Mouse (Mus musculus) left cerebral cortex, adult 2 months (tissue): Measurements from ENCODE around the gene Ppfibp1. TPM values are rescaled to one million over a fixed set of nuclear protein-coding genes. Genes with fewer than 3 reads are reported as not detected.
A peak's percentile ranks its signal among the peaks of the same experiment; 100 is the strongest.

ENCODE experiments used
- DNase-seq, 2 experiments: peaks; one replicate each; pipeline ENCODE4 v3.0.0; 2021 to 2022; ENCODE audit warnings: low spot score in 2 of 2, mixed read lengths in 1 of 2; ENCODE audit errors: extremely low spot score in 1 of 2
- H3K27ac ChIP-seq: fragments of 200-600 bp; 2 replicates; pipeline ENCODE4 v1.8.1; 2022
- H3K4me3 ChIP-seq: fragments of 200-600 bp; 2 replicates; pipeline ENCODE4 v1.8.1; 2022
- CTCF ChIP-seq: fragments of 200-600 bp; IDR thresholded peaks from 2 replicates; pipeline ENCODE4 v1.8.1; 2022; ENCODE audit warnings: antibody characterized with exemption, mild to moderate bottlenecking, moderate library complexity
- intact Hi-C: fragments of 180-260 bp; cut with DNase I; formaldehyde crosslinking; loops from one replicate; pipeline ENCODE4 v1.15.1; 2025
- total RNA-seq, 2 experiments: library from RNA; stranded (reverse); gene quantifications; 2 replicates each; pipeline ENCODE4 v1.2.3; 2021

Gene Ppfibp1
- total RNA-seq, 2 experiments from 2014 or later, result 61.0 to 61.6 TPM

GRCm38 (mm10) chr6:146928108-146928507, 39.8 kb downstream of the Ppfibp1 start:
- intact Hi-C loops, result no loop called here
- H3K4me3 ChIP-seq, result no peak overlapping the region
- H3K27ac ChIP-seq, result no peak overlapping the region
- no peak for TF ChIP-seq CTCF
- no peak for DNase-seq

- DNase-seq, result no peak
- H3K27ac ChIP-seq, result no peak overlapping the region
- no peak for TF ChIP-seq CTCF
- intact Hi-C loops, result no loop called here
- no peak overlapping the region for H3K4me3 ChIP-seq
Measured at GRCm38 (mm10) chr6:146929031-146929430, 40.7 kb downstream of the Ppfibp1 start.

GRCm38 (mm10) chr6:146933123-146933522, 44.8 kb downstream of the Ppfibp1 start:
- no peak overlapping the region for H3K27ac ChIP-seq
- DNase-seq, result no peak
- intact Hi-C loops, result no loop called here
- TF ChIP-seq CTCF, result no peak
- no peak overlapping the region for H3K4me3 ChIP-seq

DNA sequence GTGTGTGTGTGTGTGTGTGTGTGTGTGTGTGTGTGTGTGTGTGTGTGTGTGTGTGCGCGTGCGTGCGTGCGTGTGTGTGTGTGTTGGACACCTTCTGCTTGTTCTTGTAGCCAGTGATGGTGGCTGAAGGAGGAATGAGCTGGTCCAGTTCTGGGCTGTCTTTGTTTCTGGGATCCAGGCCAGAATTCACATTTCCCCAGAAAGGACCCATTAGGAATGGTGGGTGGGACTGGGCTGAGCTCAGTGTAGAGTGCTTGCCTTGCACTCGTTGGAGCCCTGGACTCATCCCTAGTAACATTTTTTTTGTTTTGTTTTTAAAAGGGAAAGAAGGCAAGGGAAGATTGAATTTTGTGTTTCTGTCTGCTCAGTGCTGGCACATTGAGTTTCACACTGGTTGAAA, 47.7 kb downstream of the Ppfibp1 start:
- intact Hi-C loops, result no loop called here
- Histone ChIP-seq H3K4me3 (no peak overlapping the region), H3K27ac (no peak overlapping the region)
- no peak for DNase-seq
- TF ChIP-seq CTCF, result no peak

GRCm38 (mm10) chr6:146939026-146939425, 50.7 kb downstream of the Ppfibp1 start:
- intact Hi-C loops, result no loop called here
- Histone ChIP-seq H3K4me3 (no peak overlapping the region), H3K27ac (no peak overlapping the region)
- no peak for TF ChIP-seq CTCF
- no peak for DNase-seq

DNA sequence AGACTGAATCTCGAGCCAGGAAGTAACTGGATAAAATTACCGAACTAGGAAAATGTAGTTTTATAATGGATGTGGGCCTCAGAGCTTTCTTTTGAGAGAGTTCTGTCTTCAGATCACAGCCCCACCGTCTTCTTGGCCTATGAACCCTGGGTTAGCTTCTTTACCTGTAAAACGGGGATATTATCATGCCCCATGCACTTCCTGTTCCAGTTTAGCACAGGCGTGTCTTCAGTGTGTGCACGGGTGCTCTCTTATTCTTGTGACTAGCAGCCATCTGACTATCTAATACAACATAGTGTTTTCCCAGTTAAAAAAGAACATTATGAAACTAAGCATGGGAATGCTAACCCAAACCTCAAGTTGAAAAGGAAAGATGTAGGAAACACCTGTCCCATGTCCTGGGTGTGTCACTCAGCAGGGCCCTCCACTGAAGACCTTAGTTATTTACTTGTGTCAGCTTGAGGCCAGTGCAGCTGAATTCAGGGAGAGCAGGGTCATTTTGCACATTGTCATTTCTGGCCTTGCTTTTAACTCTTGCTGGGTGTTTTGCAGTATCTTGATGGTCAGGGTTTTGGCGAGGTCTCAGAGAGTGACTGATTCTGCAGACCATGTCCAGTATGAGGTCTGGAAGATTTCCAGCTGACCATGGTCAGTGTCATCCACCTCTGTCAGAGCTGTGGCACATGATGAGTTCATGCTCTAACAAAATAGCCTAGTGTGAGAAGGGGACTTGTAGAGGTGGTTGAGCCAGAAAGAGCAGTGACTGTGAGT, 53.4 kb downstream of the Ppfibp1 start:
- Histone ChIP-seq H3K27ac (no peak overlapping the region), H3K4me3 (no peak overlapping the region)
- DNase-seq, result no peak
- intact Hi-C loops, result no loop called here
- no peak for TF ChIP-seq CTCF

DNA sequence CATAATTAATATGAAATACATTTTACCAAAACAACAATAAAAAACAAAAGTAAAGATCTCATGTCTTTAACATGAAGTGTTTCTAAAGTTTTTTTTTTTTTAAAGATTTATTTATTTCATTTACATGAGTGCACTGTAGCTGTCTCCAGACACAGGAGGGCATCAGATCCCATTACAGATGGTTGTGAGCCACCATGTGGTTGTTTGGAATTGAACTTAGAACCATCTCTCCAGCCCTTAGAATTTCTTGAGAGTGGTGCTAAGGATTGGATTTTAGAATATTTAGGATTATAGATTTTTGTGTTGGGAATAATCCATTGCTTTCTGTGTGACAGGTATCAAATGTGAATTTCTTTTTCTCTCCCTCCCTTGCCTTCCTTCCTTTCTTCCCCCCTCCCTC, 55.7 kb downstream of the Ppfibp1 start:
- Histone ChIP-seq H3K4me3 (no peak overlapping the region), H3K27ac (no peak overlapping the region)
- intact Hi-C loops, result no loop called here
- peak; percentile 14 for TF ChIP-seq CTCF
- DNase-seq, result no peak

DNA sequence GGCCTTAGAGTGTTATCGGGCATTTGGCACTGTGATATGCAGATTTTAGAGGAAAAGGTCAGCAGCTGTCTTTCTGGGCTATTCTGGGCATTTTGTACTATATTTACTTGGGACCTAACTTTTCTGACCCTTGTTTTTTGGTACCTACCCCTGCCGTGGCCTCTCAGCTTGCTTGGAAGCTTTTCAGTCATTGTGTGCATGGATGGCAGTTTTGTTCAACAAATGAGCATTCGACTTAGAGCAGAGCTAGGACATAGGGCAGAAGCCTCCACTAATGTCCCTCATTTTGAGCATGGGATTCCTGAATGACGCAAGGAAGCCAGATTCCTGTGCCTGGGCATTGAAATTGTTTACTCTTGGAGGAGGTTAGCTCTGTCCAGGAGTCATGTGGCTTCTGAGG, 56.5 kb downstream of the Ppfibp1 start:
- Histone ChIP-seq H3K27ac (no peak overlapping the region), H3K4me3 (no peak overlapping the region)
- no peak for DNase-seq
- intact Hi-C loops, result no loop called here
- TF ChIP-seq CTCF, result no peak

DNA sequence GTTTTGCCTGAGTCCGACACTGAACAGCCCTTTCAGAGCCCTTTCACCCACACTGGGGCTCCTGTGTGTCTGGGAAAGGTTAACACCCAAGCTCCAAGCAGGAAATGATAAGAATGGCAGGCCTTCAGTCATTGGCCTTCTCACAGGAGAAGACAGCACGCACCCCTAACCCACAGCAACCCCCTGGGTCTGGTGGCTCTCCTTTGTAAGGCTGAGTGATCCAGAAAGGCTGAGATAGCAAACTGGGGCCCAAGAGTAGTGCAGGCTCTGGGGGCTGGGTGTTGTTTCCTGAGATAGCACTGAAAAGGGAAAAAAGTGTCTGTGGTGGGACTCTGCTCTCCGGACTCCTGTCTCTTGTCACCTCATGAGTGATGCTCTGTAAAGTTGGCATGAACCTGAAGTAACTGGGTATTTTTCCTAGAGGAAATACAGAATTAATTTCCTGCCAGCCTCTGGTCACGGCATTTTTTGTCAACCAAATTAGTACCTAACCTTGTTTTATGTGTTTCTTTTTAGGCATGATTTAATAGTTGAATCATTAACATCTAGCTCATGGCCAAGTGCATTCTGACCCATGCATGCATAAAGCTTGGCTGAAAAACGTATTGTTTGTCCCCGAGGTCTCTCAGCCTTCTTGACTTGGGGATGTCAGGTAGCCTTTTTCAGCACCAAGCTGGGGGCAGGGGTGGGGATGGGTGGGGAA, 58.2 kb downstream of the Ppfibp1 start:
- no peak overlapping the region for H3K4me3 ChIP-seq
- H3K27ac ChIP-seq, result no peak overlapping the region
- intact Hi-C loops, result no loop called here
- no peak for DNase-seq
- TF ChIP-seq CTCF, result no peak

- Histone ChIP-seq H3K27ac (no peak overlapping the region), H3K4me3 (no peak overlapping the region)
- intact Hi-C loops, result no loop called here
- no peak for TF ChIP-seq CTCF
- no peak for DNase-seq
Measured at GRCm38 (mm10) chr6:146947186-146947585, 58.9 kb downstream of the Ppfibp1 start.

DNA sequence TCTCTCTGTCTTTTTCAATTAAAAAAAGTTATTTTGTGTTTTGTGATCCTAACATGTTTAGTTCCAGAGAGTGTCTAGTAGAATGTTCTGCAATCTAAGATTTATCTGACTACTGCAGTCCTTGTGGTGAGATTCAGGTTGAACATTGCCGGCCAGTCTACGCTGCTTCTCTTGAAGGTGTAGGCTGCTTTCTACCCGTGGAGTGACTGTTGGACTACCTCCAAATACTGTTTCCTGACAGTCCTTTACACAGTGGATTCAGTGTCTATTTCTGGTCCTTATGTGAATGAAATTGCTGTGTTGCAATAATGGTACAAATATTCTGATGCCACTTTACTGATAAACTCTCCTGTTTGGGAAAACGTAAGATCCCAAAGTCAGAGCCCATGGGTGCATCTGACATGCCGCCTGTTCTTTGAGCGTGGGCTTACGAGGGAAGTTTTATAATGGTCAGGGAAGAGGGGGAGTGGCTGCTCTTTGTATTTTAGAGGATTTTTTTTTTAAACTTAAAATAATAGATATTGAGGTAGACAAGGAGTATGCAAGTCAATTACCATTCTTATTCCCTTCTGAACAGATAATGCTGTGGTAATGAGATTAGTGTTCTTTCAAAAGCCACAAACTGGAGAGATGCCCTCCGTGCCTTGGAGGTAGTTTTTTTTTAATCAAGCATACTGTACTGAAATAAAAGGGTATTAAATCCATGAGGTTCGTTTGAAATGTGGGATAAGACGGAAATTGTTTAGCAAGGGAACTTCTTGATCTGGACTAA, 61.6 kb downstream of the Ppfibp1 start:
- TF ChIP-seq CTCF, result no peak; the same call in 1 of the 2 replicates
- Histone ChIP-seq H3K27ac (no peak overlapping the region), H3K4me3 (no peak overlapping the region)
- intact Hi-C loops, result no loop called here
- no peak for DNase-seq

DNA sequence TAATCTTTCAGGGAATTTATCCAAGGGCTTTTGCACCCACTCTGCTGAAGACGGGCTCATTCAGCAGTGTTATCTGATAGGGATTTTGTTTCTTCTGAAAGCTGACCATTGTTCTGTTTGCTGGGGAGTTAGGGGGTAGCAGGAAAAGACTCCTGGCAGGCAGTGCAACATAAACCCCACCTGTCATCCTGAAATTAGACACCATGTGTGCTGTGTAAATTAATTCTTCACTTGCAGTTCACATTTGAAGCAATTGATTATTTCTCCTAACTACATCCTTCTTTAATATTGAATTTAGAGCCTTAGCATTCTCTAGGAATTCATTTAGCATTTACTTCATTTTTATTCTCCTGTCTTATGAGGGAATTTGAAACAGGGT, 62.2 kb downstream of the Ppfibp1 start:
- intact Hi-C loops, result no loop called here
- no peak for TF ChIP-seq CTCF
- no peak for DNase-seq
- H3K4me3 ChIP-seq, result no peak overlapping the region
- no peak overlapping the region for H3K27ac ChIP-seq
